In the genomic region with DNA sequence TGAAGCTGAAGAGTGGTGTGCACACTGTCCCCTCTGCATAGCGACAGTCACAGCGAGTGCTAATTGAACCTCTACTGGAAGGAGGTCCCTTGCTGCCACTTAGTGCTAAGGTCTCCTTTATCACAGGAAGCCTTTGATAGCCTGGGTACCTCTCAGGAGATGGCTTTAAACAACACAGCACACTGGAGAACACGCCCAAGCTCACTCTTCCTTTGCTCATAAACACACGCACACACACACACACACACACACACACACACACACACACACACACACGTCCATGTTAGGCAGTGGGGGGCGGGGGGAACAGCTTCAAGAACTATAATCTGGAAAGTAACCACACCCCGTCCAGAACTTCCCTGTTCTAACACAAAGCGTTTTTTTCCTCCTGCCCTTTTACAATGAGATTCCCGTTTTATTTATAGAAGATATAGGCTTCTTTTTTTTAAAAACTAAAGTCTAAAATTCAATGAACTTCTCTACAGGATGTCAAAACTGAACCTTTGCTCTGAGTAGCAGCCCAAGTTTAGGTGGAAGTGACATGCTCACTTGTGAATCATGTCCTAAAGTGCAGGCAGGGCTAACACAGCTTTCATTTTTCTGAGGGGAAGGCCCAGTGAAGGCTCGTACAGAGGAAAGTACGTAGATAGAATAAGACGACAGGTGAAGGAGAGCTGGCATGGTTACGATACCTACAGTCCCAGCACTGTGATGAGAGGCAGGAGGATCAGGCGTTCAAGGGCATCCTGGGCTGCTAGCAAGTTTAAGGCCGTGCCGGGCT, we compare ENCODE assay signal across 11 mouse cellular contexts. TPM values are rescaled to one million over a fixed set of nuclear protein-coding genes. Genes with fewer than 3 reads are reported as not detected.
DNase-seq lines count a peak whose midpoint lies in the region; ATAC-seq and TF ChIP-seq lines count a peak whose summit lies in the region.
"Had no signal": no experiment of that assay in that cellular context is flagged by ENCODE, and none has a peak within 500 bp of the region (broad histone marks: within the 10 kb centered on the region; RNA-seq: fewer than 3 reads in every experiment).

No protein-coding gene starts in this region.

- H3K4me3 ChIP-seq in liver, embryonic 11.5 days (ENCODE audit: low read depth, low read length), result no peak overlapping the region
- H3K4me3 ChIP-seq in heart, embryonic 13.5 days, result no peak overlapping the region
- no peak overlapping the region for H3K4me3 ChIP-seq in midbrain, postnatal 0 days (ENCODE audit: low read depth, low read length)
- H3K4me3 ChIP-seq: hindbrain, embryonic 10.5 days; layer of hippocampus, adult 2 months had no signal

- H3K27me3 ChIP-seq in liver, embryonic 11.5 days (replicated peaks; ENCODE audit: control insufficient read depth, insufficient read depth, low read length), result no peaks in the 10 kb centered on the region
- no peaks in the 10 kb centered on the region for H3K27me3 ChIP-seq in heart, embryonic 13.5 days (replicated peaks)
- no peaks in the 10 kb centered on the region for H3K27me3 ChIP-seq in midbrain, postnatal 0 days (ENCODE audit: insufficient read depth, low read length)

- 51% methylated on average over 16 of the region's 16 CpGs for WGBS in liver, embryonic 11.5 days
- WGBS in heart, embryonic 13.5 days, result 51% methylated on average over 16 of the region's 16 CpGs
- WGBS in midbrain, postnatal 0 days, result 72% methylated on average over 16 of the region's 16 CpGs

- H3K9me3 ChIP-seq in liver, embryonic 11.5 days (ENCODE audit: control insufficient read depth, low read length), result no peaks in the 10 kb centered on the region
- H3K9me3 ChIP-seq in heart, embryonic 13.5 days, result no peaks in the 10 kb centered on the region
- no peaks in the 10 kb centered on the region for H3K9me3 ChIP-seq in midbrain, postnatal 0 days (ENCODE audit: low read length)
- H3K9me3 ChIP-seq: G1E; hindbrain, embryonic 10.5 days had no signal

- peaks cover 20% of the 10 kb centered on the region for H3K4me1 ChIP-seq in liver, embryonic 11.5 days (replicated peaks; ENCODE audit: control insufficient read depth, insufficient read depth, low read length)
- H3K4me1 ChIP-seq in heart, embryonic 13.5 days, result peaks cover 41% of the 10 kb centered on the region
- H3K4me1 ChIP-seq in midbrain, postnatal 0 days (ENCODE audit: insufficient read depth, low read length), result no peaks in the 10 kb centered on the region

- no peak overlapping the region for H3K4me2 ChIP-seq in liver, embryonic 11.5 days
- no peak overlapping the region for H3K4me2 ChIP-seq in heart, embryonic 13.5 days
- H3K4me2 ChIP-seq in midbrain, postnatal 0 days (ENCODE audit: low read depth, low read length, poor library complexity, severe bottlenecking), result no peak overlapping the region

- H3K9ac ChIP-seq in liver, embryonic 11.5 days (ENCODE audit: low read depth, low read length), result no peak overlapping the region
- H3K9ac ChIP-seq in heart, embryonic 13.5 days, result no peak overlapping the region
- H3K9ac ChIP-seq in midbrain, postnatal 0 days (replicated peaks; ENCODE audit: low read length, poor library complexity, severe bottlenecking), result no peak overlapping the region

- DNase-seq in liver, result peak; percentile 31
- DNase-seq in liver, embryonic 11.5 days (ENCODE audit: low spot score), result no peak
- peak; percentile 76 for DNase-seq in lung, postnatal 36 days
- DNase-seq in thymus, postnatal 25 days, result peak; percentile 41
- no peak for DNase-seq in midbrain, postnatal 0 days (ENCODE audit: low spot score)
- no peak for DNase-seq in kidney, postnatal 14 days

- H3K36me3 ChIP-seq in liver, embryonic 11.5 days (ENCODE audit: control insufficient read depth, insufficient read depth, low read length), result no peaks in the 10 kb centered on the region
- no peaks in the 10 kb centered on the region for H3K36me3 ChIP-seq in heart, embryonic 13.5 days
- H3K36me3 ChIP-seq in midbrain, postnatal 0 days (ENCODE audit: insufficient read depth, low read length), result no peaks in the 10 kb centered on the region
- H3K36me3 ChIP-seq: G1E; hindbrain, embryonic 10.5 days had no signal

- H3K27ac ChIP-seq in liver, embryonic 11.5 days (ENCODE audit: low read depth, low read length), result no peak overlapping the region
- H3K27ac ChIP-seq in heart, embryonic 13.5 days (replicated peaks), result peak overlapping the region; percentile 43
- H3K27ac ChIP-seq in midbrain, postnatal 0 days (ENCODE audit: low read depth, low read length), result no peak overlapping the region
- H3K27ac ChIP-seq: hindbrain, embryonic 10.5 days; layer of hippocampus, adult 2 months had no signal

- TF ChIP-seq CTCF in midbrain, postnatal 0 days (IDR thresholded peaks at IDR 0.05), result no peak

- ATAC-seq in liver, embryonic 11.5 days (replicated peaks; ENCODE audit: low FRiP score), result no peak; the same call in 1 of the 2 replicates
- no peak for ATAC-seq in heart, embryonic 13.5 days (ENCODE audit: extremely low read depth, insufficient number of reproducible peaks, low FRiP score, low TSS enrichment)
- no peak for ATAC-seq in cerebellum, adult (ENCODE audit: insufficient number of reproducible peaks, low FRiP score, low TSS enrichment)
- ATAC-seq in midbrain, postnatal 0 days (ENCODE audit: low FRiP score), result no peak

RNA-seq across cellular contexts. Expression of a gene that starts 30.9 kb away (rescaled TPM):
- polyA plus RNA-seq in liver, embryonic 11.5 days (2014; fragmentation: Nextera tagmentation; extraction: Ambion mirVana), result 137 and 144 TPM in 2 replicates
- 130 and 141 TPM in 2 replicates for polyA plus RNA-seq in heart, embryonic 13.5 days (2015; fragmentation: Nextera tagmentation; extraction: Ambion mirVana)
- total RNA-seq in midbrain, postnatal 0 days (2014; rRNA removed), result 69.1 and 84.3 TPM in 2 replicates
- polyA plus RNA-seq in midbrain, postnatal 0 days (2015; fragmentation: Nextera tagmentation; extraction: Ambion mirVana), result 188 and 190 TPM in 2 replicates

Comparison
In these comparisons a context has a peak if more than half of its experiments do, and no peak if none do; other contexts are left out.
1. DNase-seq: peak in liver (single experiment), lung, postnatal 36 days (single experiment) and thymus, postnatal 25 days (single experiment); none in liver, embryonic 11.5 days (single experiment), midbrain, postnatal 0 days (single experiment) and kidney, postnatal 14 days (single experiment).